Mouse (Mus musculus): Measurements from ENCODE around the gene Bloc1s4. TPM values are rescaled to one million over a fixed set of nuclear protein-coding genes. Genes with fewer than 3 reads are reported as not detected.

Gene Bloc1s4
- total RNA-seq, 1 experiment: 19.1 TPM

DNA sequence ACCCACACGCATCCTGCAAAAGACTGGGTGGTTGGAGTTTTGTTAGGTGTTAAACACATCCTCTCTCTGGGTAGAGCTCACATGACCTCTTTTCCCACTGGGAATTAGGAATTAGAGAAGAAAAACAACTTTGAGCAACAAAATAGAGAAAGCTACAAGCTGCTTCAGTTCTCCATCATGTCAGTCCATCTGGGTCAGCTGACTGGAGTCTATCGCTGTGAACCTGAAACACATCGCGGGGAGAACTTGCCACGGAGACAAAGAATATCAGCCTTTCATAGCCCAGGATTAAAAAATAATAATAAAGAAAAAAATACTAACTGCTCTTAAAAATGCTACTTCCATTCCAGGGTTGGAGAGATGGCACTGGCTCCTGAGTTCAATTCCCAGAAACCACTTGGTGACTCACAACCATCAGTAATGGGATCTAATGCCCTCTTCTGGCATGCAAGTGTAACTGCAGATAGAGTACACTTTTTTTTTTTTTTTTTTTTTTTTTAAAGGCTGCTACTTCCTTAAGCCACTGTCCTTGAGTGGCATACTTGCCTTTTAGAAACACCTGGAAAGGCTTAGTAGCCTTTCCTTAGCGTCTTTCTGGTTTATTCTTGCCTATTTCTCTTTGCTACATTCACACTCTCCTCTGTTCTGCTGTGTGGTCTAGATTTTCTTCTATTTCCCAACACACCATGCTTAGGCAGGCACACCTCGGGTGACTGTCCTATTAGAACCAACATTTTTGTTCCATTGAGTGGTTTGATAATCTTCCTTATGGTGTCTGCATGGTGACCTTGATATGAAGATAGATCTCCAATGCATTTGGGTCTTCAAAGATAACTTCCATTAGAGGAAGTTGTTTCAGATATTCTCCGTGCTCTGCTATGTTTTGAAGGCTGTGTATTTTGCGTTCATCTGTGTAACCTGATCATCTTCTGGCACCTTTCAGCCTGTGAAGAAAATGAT lies 1.9 kb upstream of the Bloc1s4 start:
- in situ Hi-C loops (cut with MboI; ENCODE audit: low sequenced_read_pairs in 2 of 2, unreplicated experiment in 2 of 2): no loop called here
- no peak for TF ChIP-seq HCFC1 (IDR thresholded peaks at IDR 0.05; ENCODE audit: borderline replicate concordance, insufficient read depth, low read length)
- no peak for TF ChIP-seq ZC3H11A (IDR thresholded peaks at IDR 0.05; ENCODE audit: borderline replicate concordance, low read depth, low read length)
- peak; percentile 100 for TF ChIP-seq ZNF384 (IDR thresholded peaks at IDR 0.05; ENCODE audit: low read depth, low read length)
- no peak for TF ChIP-seq CHD2 (IDR thresholded peaks at IDR 0.05; ENCODE audit: low read depth, low read length)
- TF ChIP-seq MAFK (IDR thresholded peaks at IDR 0.05; ENCODE audit: insufficient read depth, low read depth, low read length): peak; percentile 63; the same call in 1 of the 2 replicates
- peaks cover 0 to 5% of the 10 kb centered on the region in 2 experiments; a peak in 1 of 4 replicates for H3K4me1 ChIP-seq (ENCODE audit: control insufficient read depth in 2 of 2, insufficient read depth in 2 of 2, low read length in 2 of 2, poor library complexity in 1 of 2)

DNA sequence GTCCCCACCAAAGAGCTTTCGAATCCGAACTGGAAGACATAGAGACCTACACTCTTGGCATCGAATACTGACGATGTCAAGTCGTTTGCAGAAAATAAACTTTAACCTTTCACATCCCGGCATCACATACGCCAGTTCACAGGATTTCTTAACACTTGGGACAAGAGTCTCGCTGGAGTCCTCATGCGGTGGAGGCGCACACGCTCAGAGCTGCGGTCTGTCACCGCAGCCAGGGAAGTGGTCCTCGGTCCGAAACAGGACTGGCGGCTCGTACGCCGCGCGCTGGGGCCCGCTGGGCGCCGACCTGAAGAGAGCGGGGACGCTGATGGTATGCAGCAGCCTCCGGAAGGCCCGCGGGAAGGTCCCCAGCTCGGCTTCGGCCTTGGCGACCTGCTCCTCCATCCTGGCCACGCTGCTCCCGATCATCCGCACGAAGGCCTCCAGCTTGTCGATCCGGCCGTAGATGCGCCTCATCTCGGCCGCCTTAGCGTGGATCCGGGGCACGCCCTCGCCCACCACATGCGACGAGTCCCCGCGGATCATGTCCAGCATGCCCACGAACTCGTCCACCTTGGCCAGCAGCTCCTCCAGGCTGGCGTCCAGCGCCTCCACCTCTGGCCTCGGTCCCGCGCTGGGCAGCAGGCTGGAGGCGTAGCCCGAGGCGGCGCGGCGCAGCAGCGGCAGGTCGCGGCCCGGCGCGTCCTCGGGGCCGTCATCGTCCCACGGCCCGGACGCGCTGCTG lies 485 bp downstream of the Bloc1s4 start:
- DNase-seq (ENCODE audit: low read depth, low spot score): no peak
- in situ Hi-C loops (cut with MboI; ENCODE audit: low sequenced_read_pairs in 2 of 2, unreplicated experiment in 2 of 2): loop anchor here (10.0 kb wide), 1 partner anchor 283 kb away; the partner anchor contains the start of gene Grpel1 (in 2 of the 2)
- Histone ChIP-seq H3K27ac (ENCODE audit: insufficient read depth, low read depth, low read length, poor library complexity, severe bottlenecking) (no peak overlapping the region), H3K9ac (ENCODE audit: insufficient read depth, low read depth, low read length, poor library complexity, severe bottlenecking) (peak overlapping the region; percentile 89), H3K36me3 (ENCODE audit: control insufficient read depth, insufficient read depth, low read length, poor library complexity, severe bottlenecking) (no peaks in the 10 kb centered on the region), H3K9me3 (ENCODE audit: control insufficient read depth, insufficient read depth, low read depth, low read length) (no peaks in the 10 kb centered on the region), H3K4me3 (ENCODE audit: insufficient read depth in 1 of 2, low read depth in 1 of 2, low read length in 2 of 2, poor library complexity in 1 of 2, severe bottlenecking in 1 of 2) (peak overlapping the region; percentile 79 to 92), H3K4me1 (ENCODE audit: control insufficient read depth in 2 of 2, insufficient read depth in 2 of 2, low read length in 2 of 2, poor library complexity in 1 of 2) (peaks cover 0 to 5% of the 10 kb centered on the region in 2 experiments; a peak in 1 of 4 replicates)
- TF ChIP-seq MAFK (IDR thresholded peaks at IDR 0.05; ENCODE audit: insufficient read depth, low read depth, low read length) (no peak), ZNF384 (IDR thresholded peaks at IDR 0.05; ENCODE audit: low read depth, low read length) (no peak), CHD2 (IDR thresholded peaks at IDR 0.05; ENCODE audit: low read depth, low read length) (no peak), HCFC1 (IDR thresholded peaks at IDR 0.05; ENCODE audit: borderline replicate concordance, insufficient read depth, low read length) (no peak), ZC3H11A (IDR thresholded peaks at IDR 0.05; ENCODE audit: borderline replicate concordance, low read depth, low read length) (no peak)

More for the DNA sequence above, 1.9 kb upstream of the Bloc1s4 start:
- no peak overlapping the region for H3K9ac ChIP-seq (ENCODE audit: insufficient read depth, low read depth, low read length, poor library complexity, severe bottlenecking)
- no peak overlapping the region for H3K4me3 ChIP-seq (ENCODE audit: insufficient read depth in 1 of 2, low read depth in 1 of 2, low read length in 2 of 2, poor library complexity in 1 of 2, severe bottlenecking in 1 of 2)
- DNase-seq (ENCODE audit: low read depth, low spot score): no peak
- no peaks in the 10 kb centered on the region for H3K36me3 ChIP-seq (ENCODE audit: control insufficient read depth, insufficient read depth, low read length, poor library complexity, severe bottlenecking)
- no peak overlapping the region for H3K27ac ChIP-seq (ENCODE audit: insufficient read depth, low read depth, low read length, poor library complexity, severe bottlenecking)
- no peaks in the 10 kb centered on the region for H3K9me3 ChIP-seq (ENCODE audit: control insufficient read depth, insufficient read depth, low read depth, low read length)

DNA sequence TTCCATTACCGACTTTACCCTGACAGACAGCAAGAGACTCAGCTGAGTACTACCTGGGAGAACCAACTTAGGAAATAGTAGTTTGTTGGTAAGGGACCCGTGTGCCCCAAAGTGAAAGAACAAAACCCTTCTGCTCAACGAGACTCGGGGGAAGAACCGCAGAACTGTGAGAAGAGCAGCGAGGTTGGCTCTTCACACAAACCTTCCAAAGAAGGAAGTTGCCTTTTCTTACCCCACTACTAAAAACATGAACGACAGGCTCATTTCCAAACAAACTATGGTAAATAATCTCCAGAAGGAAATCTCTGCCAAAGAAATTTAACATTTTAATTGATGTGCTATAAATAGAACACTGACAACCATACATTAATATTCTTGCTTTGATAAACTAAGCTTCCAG lies 1.4 kb downstream of the Bloc1s4 start:
- TF ChIP-seq ZNF384 (IDR thresholded peaks at IDR 0.05; ENCODE audit: low read depth, low read length) (no peak), CHD2 (IDR thresholded peaks at IDR 0.05; ENCODE audit: low read depth, low read length) (no peak), ZC3H11A (IDR thresholded peaks at IDR 0.05; ENCODE audit: borderline replicate concordance, low read depth, low read length) (no peak), MAFK (IDR thresholded peaks at IDR 0.05; ENCODE audit: insufficient read depth, low read depth, low read length) (no peak), HCFC1 (IDR thresholded peaks at IDR 0.05; ENCODE audit: borderline replicate concordance, insufficient read depth, low read length) (no peak)

DNA sequence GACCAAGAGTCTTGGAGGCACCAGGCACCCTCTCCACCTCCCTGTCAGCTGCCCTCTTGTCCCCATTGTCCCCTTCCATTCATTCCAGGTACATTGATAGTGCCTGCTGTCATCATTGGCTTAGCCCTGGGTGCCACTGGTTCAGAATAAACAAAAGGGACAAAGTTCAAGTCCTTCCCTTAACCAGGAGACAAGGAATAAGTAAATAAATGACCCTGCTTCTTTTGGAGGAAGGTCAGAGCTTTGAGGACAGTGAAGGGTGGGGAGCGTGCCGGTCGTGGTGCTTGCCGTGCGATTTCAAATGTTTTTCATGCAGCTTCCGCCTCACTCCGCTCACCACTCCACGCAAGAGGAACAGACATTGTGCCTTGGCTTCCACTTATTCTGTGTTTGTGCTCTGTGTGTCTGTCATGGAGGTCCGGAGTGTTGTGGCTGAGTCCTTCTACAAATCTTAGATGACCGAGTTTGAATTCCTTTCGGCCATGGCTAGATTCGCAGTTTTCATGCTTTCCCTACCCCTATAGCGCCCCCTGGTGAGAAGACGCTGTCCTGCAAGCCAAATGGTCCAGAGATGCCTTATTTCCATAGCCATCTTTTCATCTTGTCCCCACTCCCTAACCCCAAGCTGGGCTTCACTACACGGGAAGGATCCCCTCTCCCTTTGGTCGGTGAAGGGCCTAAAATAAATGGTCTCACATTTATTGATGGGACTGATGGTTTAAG lies 6.2 kb downstream of the Bloc1s4 start:
- no peak overlapping the region for H3K9ac ChIP-seq (ENCODE audit: insufficient read depth, low read depth, low read length, poor library complexity, severe bottlenecking)
- TF ChIP-seq ZC3H11A (IDR thresholded peaks at IDR 0.05; ENCODE audit: borderline replicate concordance, low read depth, low read length): peak; percentile 77
- no peak for TF ChIP-seq CHD2 (IDR thresholded peaks at IDR 0.05; ENCODE audit: low read depth, low read length)
- H3K36me3 ChIP-seq (ENCODE audit: control insufficient read depth, insufficient read depth, low read length, poor library complexity, severe bottlenecking): no peaks in the 10 kb centered on the region
- peaks cover 1 to 9% of the 10 kb centered on the region in 2 experiments; a peak in 3 of 4 replicates for H3K4me1 ChIP-seq (ENCODE audit: control insufficient read depth in 2 of 2, insufficient read depth in 2 of 2, low read length in 2 of 2, poor library complexity in 1 of 2)
- in situ Hi-C loops (cut with MboI; ENCODE audit: low sequenced_read_pairs in 2 of 2, unreplicated experiment in 2 of 2): loop anchor here (10.0 kb wide), 1 partner anchor 277 kb away; the partner anchor contains the start of gene Grpel1 (in 2 of the 2)
- DNase-seq (ENCODE audit: low read depth, low spot score): peak; percentile 73
- no peaks in the 10 kb centered on the region for H3K9me3 ChIP-seq (ENCODE audit: control insufficient read depth, insufficient read depth, low read depth, low read length)
- H3K27ac ChIP-seq (ENCODE audit: insufficient read depth, low read depth, low read length, poor library complexity, severe bottlenecking): no peak overlapping the region
- no peak overlapping the region for H3K4me3 ChIP-seq (ENCODE audit: insufficient read depth in 1 of 2, low read depth in 1 of 2, low read length in 2 of 2, poor library complexity in 1 of 2, severe bottlenecking in 1 of 2)

More for the DNA sequence above, 1.4 kb downstream of the Bloc1s4 start:
- H3K9me3 ChIP-seq (ENCODE audit: control insufficient read depth, insufficient read depth, low read depth, low read length): no peaks in the 10 kb centered on the region
- DNase-seq (ENCODE audit: low read depth, low spot score): no peak
- H3K36me3 ChIP-seq (ENCODE audit: control insufficient read depth, insufficient read depth, low read length, poor library complexity, severe bottlenecking): no peaks in the 10 kb centered on the region
- H3K27ac ChIP-seq (ENCODE audit: insufficient read depth, low read depth, low read length, poor library complexity, severe bottlenecking): no peak overlapping the region
- in situ Hi-C loops (cut with MboI; ENCODE audit: low sequenced_read_pairs in 2 of 2, unreplicated experiment in 2 of 2): loop anchor here (10.0 kb wide), 1 partner anchor 282 kb away; the partner anchor contains the start of gene Grpel1 (in 2 of the 2)
- no peak overlapping the region for H3K9ac ChIP-seq (ENCODE audit: insufficient read depth, low read depth, low read length, poor library complexity, severe bottlenecking)
- H3K4me1 ChIP-seq (ENCODE audit: control insufficient read depth in 2 of 2, insufficient read depth in 2 of 2, low read length in 2 of 2, poor library complexity in 1 of 2): peaks cover 3 to 5% of the 10 kb centered on the region in 2 experiments; a peak in 3 of 4 replicates
- H3K4me3 ChIP-seq (ENCODE audit: insufficient read depth in 1 of 2, low read depth in 1 of 2, low read length in 2 of 2, poor library complexity in 1 of 2, severe bottlenecking in 1 of 2): peak overlapping the region in 1 of 2 experiments; percentile 79; a peak in 2 of 4 replicates

All from ES-E14 (cell line).